Mouse (Mus musculus): ENCODE results near the gene Filip1l. TPM values are rescaled to one million over a fixed set of nuclear protein-coding genes. Genes with fewer than 3 reads are reported as not detected.

Gene Filip1l
- polyA plus RNA-seq, 1 experiment: 57.1 TPM

DNA sequence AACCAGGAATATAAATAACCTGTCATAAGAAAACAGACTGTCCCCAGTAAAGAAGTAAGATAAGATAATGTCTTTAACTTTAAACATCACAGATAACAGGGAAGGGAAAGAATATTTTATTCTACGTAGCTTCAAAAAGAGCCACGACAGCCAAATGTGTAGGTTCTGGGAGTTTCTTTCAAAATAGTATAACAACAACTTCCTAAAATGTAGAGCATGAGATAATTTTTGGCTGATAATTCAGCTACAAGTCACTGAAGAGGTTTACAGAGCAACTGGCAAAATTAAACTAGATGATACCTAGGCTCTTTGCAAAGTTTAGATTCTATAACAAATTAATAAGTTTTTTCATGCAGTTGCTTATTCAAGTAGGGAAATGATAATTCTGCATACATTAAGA, 130.6 kb downstream of the Filip1l start:
- DNase-seq (ENCODE audit: low spot score): no peak

DNA sequence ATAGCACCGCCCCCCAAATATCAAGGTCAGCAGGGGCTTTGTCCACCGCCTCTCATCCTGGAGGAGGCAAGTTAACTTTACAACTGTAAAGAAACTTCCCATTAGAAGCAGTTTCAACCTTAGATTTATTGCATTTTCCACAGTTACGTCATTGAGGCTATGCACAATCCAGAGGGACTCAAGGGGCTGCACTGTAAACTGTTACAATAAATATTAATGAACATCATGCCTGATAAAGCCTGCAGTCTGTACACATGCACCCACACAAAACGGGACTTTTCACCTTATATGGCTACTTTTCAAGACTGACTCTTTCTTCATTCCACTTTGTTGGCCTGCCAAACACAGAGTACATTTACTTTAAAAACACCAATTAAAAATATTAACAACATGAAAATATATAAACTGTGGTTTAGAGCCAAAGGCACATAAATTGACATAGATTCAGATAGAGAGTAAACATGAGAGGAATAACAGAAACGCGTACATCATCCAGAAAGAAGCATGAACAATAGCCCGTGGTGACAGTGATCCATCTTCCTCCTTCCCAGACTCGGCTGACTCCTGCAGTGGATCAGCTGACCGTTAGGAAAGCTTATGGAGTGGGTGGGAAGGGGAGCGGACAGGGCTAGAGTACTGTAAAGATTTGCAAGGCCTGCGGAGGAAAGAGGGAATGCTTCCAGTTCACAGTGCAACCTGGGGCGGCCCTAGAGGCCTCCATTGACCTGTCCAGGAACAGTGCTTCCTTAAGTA, 131.3 kb downstream of the Filip1l start:
- no peak for DNase-seq (ENCODE audit: low spot score)

DNA sequence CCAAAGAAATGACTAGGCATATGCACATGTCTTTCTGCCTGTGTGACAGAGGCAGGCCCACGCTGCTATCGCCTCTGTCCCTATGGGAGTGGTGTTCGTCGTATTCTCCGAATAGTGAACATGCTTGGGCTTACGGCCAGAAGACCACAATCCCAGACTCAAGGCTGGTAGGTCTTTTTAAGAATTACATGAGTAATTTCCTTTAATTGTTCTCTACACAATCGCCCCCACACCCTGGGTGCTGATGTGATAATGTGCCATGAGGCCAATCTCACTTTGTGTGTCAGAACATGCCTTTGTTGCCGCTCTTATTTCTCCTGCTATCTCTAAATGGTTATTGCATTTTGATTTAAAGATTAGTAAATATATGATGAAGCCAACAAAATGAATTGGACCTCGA, 132.4 kb downstream of the Filip1l start:
- DNase-seq (ENCODE audit: low spot score): no peak

DNA sequence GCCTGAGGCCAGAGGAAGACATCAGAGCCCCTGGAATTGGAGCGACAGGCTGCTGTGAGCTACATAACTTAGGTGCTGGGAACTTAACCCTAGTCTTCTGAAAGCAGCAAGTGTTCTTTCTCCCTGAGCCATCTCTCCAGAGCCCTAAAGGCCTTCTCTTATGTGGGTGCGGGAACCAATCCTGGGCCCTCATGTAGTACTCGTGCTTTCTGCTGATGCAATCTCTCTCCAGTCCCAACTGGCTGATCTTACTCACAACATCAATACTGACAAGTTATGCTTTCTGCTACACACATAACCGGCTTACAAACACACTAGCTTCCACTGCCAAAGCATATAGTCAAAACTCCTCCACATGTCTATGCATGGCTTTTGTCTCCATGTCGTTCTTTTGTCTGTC, 133.4 kb downstream of the Filip1l start:
- DNase-seq (ENCODE audit: low spot score): no peak

DNA sequence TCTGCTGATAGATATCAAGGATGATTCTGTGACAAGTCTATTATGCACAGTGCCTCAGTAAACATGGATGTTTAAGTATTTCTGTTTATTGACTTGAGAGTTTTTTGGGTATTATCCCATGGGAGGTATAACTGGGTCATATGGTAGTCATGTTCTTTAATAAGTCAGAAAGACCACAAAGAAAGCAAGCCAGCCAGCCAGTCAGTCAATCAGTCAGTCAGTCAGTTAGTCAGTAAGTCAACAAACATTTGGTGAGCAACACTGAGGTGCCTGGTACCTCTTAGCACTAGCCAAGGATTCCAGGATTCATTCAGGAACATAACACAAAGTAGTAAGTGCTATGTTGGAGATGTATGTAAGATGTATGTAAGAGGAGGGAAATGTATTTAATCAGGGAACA, 135.8 kb downstream of the Filip1l start:
- no peak for DNase-seq (ENCODE audit: low spot score)

DNA sequence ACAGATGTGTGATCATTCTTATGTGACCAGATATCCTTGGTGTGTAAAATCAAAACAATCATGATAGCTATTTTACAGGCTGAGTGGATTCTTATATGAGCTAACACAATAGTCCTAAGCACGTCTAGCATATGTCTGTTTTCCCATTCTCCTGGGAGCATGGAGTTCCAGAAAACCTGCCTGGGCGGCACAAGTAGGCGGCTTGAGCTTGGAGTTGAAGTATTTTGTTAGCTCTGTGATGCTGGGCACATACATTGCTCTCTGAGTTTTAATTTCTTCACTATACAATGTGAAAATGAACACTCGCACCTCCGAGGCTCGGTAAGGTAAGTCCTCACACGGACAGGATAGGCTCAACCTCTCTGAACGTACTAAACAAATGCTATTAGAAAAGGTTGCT, 137.8 kb downstream of the Filip1l start:
- DNase-seq (ENCODE audit: low spot score): no peak

DNA sequence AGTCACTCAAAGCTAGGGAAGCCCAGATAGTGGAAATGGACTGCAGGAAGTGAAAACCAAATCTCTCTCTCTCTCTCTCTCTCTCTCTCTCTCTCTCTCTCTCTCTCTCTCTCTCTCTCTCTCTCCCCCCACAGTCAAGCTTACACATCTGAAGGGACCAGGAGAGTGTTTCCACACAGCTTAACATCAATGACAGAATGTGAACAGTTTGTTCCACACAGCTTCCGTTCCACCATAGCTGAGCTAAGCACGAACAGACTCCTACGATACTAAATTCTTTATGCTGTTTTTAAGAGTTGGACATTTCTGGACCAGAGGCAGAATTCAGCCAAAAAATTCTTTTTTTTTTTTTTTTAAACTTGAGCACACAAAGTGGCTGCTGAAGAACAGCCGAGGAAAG, 139.0 kb downstream of the Filip1l start:
- no peak for DNase-seq (ENCODE audit: low spot score)

DNA sequence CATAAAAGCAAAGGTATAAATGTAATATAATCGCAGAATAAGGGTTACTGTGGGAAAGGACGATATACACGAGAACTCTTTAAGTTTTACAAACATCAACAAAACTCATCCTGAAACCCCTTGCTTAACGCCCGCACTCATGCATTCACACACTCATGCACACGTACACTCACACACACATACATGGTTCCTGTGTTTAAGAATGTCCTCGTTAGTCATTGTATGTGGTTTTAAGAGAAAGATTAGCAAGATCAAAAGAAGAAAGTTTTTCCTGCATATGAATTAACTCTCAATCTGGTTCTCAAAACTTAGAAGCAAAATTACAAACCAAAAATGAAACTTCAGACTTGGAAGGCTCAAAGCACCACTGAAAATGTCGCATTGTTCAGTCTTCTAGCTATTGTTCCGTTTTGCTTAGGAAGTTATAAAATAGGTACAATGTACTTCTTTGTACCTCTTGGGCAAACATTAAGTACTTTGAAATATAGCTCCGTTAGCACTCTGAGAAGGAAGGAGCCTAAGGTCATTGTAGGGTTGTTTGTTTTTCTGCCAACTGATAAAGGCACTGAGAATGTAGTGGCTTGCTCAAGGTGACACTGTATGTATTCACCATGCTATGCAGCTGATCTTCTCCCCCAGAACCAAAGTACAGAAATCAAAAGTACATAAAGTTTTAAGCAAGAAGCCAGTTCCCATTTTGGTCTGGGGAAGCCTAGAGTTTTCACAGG, 142.7 kb downstream of the Filip1l start:
- DNase-seq (ENCODE audit: low spot score): no peak

DNA sequence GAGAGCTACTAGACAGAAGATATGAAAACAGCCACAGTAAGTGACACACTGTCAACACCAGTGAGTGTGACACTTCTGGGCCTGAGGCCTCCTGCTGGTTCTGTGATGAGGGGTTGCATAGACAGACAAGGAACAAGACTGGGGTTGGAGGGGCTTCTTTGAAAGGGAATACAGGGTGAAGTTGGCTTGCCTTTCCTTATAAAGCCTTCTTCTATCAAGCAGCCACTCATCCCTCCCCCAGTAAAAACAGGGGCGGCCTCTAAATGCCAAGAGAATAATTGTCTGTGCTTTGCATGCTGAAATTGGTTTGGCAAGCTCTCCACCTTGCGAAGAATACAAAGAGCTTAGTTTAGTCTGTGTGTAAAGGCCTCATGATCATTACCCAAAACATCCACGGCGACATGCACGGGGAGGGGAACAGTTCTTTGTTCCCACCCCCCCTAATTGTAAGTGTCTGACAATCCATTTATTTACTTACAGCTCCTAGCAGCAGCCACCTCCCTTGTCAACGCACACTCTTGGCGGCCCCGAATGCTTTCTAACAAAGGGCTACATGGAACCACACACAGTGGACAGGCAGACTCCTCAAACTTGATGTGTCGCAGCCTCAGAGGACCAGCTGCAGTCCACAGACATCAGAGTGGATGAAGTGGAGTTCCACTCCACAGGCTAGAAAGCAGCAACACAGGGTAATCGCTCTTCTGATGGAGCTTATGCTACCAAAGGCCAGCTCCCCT, 143.7 kb downstream of the Filip1l start:
- DNase-seq (ENCODE audit: low spot score): no peak

DNA sequence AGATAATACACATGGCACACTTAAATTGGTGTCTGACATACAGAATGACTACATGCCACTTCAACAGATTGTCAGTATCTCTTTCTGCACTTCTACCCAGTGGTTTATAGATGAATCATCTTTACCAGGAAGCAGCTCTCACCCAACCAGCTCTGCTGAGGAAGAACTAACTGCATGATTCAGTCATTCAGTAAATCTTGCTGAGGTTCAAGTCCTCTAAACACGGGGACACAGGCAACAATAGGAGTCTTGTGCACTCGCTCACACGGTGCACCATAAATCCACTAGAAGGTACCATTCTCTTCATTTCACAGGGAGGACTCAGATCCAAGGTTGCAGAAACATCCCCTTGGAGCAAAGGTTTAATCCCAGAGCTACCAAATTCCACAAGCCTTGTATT, 148.0 kb downstream of the Filip1l start:
- DNase-seq (ENCODE audit: low spot score): no peak

DNA sequence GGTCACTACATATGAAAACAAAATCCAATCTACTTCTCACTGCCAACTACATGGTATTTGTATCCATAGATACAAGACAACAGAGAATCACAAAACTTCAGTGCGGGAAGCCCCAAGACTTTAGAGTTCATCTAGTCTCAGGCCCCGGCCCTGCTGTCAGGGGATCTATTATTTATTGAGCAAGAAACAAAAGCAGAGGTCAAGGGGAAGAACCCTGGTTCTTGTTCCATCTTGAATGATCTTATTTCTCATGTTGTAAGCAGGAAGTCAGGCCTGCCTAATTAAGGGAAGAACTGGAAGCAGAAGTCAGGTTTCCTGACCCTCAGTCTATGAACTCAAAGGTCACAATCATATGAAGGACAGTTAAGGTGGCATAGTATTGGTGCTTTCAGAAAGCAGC, 149.3 kb downstream of the Filip1l start:
- DNase-seq (ENCODE audit: low spot score): no peak

DNA sequence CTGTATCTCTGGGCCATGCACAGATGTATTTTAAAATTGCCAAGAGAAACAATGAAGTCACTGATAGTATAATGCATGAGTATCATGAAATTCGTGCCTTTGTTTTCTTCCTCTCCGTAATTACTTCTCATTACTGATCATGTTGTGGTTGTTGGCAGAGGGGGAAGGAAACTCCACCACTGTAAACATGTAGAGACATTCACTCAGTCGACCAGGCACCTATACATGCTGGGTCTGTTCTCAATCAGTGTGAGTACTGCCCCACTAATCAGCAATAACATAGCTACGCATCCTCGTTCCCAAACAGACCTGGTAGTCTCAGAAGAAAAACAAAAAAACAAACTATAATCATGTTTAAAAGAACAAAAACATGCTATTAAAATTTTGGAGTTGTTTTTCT, 149.9 kb downstream of the Filip1l start:
- DNase-seq (ENCODE audit: low spot score): no peak

DNA sequence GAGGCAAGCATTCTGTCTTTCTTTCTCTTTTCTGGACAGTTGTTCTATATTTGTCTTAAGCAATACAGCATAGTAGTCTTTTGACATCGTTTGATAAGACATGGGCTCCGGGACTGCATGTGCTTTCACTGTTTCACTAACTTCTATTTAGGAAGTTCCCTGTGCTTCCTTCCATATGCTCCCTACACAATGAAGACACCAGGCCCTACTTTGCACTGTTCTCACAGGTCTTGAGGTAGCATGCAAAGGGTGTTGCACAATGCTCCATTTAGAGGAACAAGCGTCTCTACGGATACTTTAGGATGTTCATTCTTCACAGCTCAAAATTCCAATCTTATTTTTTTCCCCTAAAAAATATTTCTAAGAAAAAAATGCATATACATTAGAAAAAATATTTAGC, 151.8 kb downstream of the Filip1l start:
- no peak for DNase-seq (ENCODE audit: low spot score)

DNA sequence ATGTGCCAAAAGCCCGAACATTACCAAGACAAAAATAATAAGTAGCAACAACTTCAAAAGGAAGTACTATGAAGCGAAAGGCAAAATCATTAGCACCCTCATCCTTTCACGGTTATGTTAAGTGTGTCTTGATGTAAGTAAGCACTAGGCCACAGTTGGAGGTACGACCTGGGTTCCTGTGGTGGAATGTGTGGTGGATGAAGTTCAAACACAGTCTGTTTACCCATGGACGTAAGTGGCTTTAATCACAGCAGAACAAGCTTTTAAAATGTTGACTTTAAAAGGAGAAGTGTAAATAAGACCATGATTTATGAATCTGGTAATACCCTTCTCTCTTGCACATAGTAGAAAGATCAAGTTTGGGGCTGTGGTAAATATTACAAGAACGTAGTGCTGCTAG, 153.2 kb downstream of the Filip1l start:
- no peak for DNase-seq (ENCODE audit: low spot score)

DNA sequence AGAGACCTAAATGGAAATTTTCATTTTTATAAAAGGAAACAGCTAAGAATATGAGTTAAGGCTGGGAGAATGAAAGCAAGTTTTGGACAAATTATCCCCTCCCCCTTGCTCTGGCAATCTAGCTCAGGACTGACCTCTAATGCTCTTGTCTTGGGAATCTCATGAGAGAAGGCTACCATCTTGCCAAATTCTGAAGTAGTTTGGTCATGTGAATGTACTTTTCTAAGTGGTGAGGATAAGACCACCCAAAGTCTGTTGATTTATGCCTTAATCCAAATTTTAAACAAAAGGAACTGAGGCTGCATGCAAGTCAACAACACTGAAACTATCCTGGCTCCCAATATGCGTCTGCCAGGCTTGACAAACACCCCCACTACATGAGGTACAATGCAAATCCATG, 155.5 kb downstream of the Filip1l start:
- no peak for DNase-seq (ENCODE audit: low spot score)

DNA sequence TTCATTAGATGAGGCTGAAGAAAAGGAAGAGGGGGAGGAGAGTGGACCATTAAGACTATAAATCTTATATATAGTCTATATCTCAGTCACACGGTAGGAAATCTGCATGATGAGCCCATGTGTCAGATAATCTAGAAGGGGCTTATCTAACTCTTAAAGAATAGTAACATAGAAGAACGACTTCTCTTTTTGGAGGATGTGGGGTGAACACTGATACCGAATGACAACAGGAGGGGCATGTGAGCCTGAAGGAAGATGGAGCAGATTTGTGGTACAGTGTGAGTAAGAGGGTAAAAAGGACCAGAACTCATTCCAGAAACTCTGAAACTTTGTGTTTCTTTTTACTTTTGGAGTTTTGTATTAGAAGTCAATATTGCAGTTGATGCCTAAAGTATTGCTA, 156.2 kb downstream of the Filip1l start:
- DNase-seq (ENCODE audit: low spot score): no peak

DNA sequence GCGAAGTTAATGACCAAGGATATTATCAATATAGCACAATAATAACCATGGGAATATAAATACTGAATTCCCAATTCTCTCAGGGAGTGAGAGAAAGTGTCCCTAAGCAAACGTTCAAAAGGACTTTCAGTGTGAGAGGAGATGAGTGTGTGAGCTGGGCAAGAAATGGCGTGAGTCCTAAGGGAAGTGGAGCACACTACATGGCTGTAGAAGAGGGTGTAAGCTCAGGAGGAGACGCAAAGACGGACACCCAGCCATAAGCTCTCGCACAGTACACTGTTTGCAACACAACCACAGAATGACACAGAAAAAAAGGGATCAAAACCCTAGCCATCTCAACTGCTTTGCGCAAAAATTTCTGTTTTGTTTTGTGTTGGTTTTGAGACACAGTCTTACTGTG, 160.7 kb downstream of the Filip1l start:
- no peak for DNase-seq (ENCODE audit: low spot score)

DNA sequence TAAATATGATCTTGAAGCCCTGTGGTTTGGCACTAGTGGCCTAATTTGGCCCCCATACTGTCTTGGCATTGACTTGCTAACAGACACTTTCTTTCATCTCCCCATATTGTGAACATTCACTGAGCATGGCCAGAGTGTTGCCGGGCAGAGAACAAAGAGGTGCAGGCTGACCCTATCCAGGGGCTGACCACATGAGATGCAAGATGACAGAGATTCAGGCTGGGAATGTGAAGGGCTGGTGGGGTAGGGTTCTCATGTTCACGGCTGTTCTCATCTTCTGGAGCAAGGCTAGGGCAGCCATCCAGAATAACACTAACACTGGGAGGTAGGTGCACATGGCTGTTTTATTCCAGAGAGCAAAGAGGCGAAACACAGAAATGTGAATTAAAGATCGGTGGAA, 161.5 kb downstream of the Filip1l start:
- no peak for DNase-seq (ENCODE audit: low spot score)

DNA sequence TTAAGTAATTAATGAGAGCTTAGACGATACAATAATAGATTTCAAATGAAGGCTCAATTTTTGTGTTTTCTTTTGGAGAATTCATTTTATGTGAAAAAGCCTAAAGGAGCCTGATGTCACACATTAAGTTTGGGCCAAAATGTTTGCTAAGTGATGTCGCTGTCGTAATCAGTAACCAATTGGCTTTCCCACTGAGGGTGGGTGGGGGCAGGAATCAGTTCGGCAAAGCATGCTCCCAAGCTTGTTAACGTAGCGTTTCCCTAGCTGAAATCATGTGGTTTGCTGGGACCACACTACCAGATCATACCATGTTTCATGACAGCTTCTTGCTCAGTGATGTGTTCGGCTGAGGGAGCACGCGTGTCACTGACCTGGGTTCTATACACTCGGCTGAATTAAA, 162.7 kb downstream of the Filip1l start:
- DNase-seq (ENCODE audit: low spot score): no peak

DNA sequence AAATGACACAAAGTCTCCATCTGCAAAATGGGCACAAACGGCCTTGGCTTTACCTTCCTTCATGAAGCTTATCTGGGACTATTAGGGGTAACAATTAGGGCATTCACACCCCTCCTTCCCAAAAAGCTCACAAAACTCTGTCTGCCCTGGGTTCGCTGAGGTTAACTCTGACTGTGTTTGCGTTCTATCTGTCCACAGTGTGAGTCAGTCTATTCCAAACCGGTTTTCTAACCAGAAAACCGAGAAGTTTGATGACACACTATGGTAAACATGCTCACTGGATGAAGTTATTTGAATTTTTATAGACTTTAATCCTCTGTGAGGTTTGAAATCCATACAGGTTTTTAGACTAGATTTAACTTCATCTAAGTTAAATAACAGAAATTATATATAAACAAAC, 172.2 kb downstream of the Filip1l start:
- no peak for DNase-seq (ENCODE audit: low spot score)

DNA sequence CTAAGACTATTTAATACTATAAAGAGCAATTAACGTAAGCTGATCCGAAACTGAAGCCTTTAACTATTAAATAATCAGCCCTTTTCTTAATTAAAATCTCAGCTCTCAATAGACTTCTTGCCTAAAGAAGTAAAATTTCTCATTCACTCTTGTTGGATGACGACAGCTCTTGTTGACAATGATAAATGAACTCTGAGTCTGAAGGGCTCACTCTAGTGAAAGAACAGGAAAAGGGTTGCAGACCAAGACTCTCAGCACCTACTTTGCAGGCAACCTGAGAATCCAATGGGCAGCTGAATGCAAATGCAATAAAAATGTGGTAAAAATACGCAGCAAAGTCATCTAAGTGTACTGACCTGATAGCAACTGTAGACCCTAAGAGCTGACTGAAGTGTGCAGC, 172.6 kb downstream of the Filip1l start:
- DNase-seq (ENCODE audit: low spot score): no peak

DNA sequence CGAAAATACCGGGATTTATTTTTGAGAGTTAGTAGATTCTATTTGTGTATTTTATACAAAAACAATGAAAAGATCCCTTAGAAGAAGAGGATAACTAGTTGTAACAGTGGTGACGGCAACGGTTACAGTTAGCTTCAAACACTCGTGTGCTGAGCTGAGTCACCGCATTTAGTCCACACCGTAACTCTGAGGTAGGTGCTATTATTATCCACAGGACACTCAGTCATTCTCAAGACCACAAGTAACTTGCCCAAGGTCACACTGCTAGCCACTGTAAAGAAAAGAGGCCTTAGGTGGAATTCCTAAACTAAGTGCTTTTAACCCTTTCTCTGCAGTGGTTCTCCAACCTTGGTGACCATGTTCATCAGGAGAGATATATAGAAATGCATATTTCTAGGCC, 174.0 kb downstream of the Filip1l start:
- DNase-seq (ENCODE audit: low spot score): no peak

DNA sequence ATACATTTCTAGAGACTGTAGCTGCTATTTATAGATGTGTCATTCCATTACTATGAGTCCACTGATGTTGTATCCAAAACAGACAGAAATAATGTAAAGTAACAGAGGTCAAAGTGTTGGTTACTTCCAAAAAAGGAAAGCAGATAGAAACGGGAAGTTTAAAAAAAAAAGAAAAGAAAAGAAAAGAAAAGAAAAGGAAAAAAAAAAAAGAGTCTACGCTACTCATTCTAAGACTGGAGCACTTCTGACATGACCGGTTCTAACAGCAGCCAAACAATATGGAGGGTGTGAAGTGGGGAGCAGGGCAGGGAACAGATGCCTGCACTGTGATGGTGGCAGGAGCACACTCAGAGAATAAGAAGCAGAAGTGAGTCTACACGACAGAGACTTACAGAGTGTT, 175.6 kb downstream of the Filip1l start:
- no peak for DNase-seq (ENCODE audit: low spot score)

All from urinary bladder, adult 2 months (tissue).